Mouse (Mus musculus) cerebellum, adult 2 months (tissue): ENCODE data around the gene Zfp146.

Experiments used
- CTCF ChIP-seq: fragments of 200-500 bp; IDR thresholded peaks from 2 replicates; pipeline ENCODE4 v1.5.1; 2011; ENCODE audit warnings: low read depth, mild to moderate bottlenecking, control low read depth, low read length, moderate library complexity, borderline replicate concordance; ENCODE audit not compliant: insufficient read depth
- POLR2A ChIP-seq: fragments of 200-500 bp; IDR thresholded peaks from 2 replicates; pipeline ENCODE4 v1.6.1; 2011; ENCODE audit warnings: low read length, control low read depth, borderline replicate concordance; ENCODE audit not compliant: insufficient read depth

DNA sequence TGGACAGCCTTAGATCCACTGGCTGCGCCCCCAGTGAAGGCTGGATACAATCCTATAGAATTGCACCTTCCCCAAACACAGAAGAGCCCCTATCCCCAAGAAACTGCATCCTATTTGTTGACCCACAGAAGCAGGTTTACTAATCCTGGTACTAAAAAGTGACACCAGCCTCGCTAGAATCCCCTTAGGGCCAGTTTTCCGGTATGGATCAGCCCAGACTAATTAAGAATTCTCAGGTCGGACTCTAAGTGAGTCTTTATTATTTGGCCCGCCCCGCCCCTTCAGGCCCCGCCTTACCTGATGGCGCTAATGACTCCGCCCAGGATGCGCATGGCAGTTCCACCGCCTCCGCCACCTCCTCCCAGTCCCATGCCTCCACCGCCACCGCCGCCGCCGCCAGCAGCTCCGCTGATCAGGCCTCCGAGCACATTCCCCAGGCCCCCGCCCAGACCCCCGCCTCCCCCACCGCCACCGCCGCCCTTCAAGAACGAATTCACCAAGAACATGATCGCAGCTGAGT is 24.1 kb upstream of the Zfp146 start:
- TF ChIP-seq POLR2A: peak; percentile 51
- TF ChIP-seq CTCF: no peak
